Mouse (Mus musculus): ENCODE data around the gene Fhl1. TPM values are rescaled to one million over a fixed set of nuclear protein-coding genes. Genes with fewer than 3 reads are reported as not detected.

Fhl1 gene
- polyA plus RNA-seq (2014; fragmentation: Illumina TruSeq; extraction: RNeasy Lipid Tissue Mini Kit (QIAGEN cat#74804); ENCODE audit: low replicate concordance), result 68.3 TPM

GRCm38 (mm10) chrX:56731306-56732201, at the start of gene Fhl1:
Gene Fhl1, plus strand, starts transcription at chrX:56731787.

GRCm38 (mm10) chrX:56821765-56822603, 90.4 kb downstream of the Fhl1 start, which contains the start of gene Map7d3:
Gene Map7d3, minus strand, starts transcription at chrX:56822326.

Other genes with a start within 250 kb of the Fhl1 start
- gene Gm10477, start 207.0 kb upstream of the Fhl1 start, polyA plus RNA-seq (2014; fragmentation: Illumina TruSeq; extraction: RNeasy Lipid Tissue Mini Kit (QIAGEN cat#74804); ENCODE audit: low replicate concordance), result not detected
- not detected for gene Gm648, start 182.2 kb upstream of the Fhl1 start, polyA plus RNA-seq (2014; fragmentation: Illumina TruSeq; extraction: RNeasy Lipid Tissue Mini Kit (QIAGEN cat#74804); ENCODE audit: low replicate concordance)
- gene Mmgt1, start 133.7 kb upstream of the Fhl1 start, polyA plus RNA-seq (2014; fragmentation: Illumina TruSeq; extraction: RNeasy Lipid Tissue Mini Kit (QIAGEN cat#74804); ENCODE audit: low replicate concordance), result 82.1 TPM
- gene Slc9a6, start 122.0 kb upstream of the Fhl1 start, polyA plus RNA-seq (2014; fragmentation: Illumina TruSeq; extraction: RNeasy Lipid Tissue Mini Kit (QIAGEN cat#74804); ENCODE audit: low replicate concordance), result 24.6 TPM
- gene Map7d3, start 90.5 kb downstream of the Fhl1 start, polyA plus RNA-seq (2014; fragmentation: Illumina TruSeq; extraction: RNeasy Lipid Tissue Mini Kit (QIAGEN cat#74804); ENCODE audit: low replicate concordance), result 0.97 TPM
- 15.8 TPM for gene Adgrg4, start 138.4 kb downstream of the Fhl1 start, polyA plus RNA-seq (2014; fragmentation: Illumina TruSeq; extraction: RNeasy Lipid Tissue Mini Kit (QIAGEN cat#74804); ENCODE audit: low replicate concordance)

Data from small intestine, adult 10 weeks (tissue).